Mouse (Mus musculus) limb, embryonic 14.5 days (tissue): Measurements from ENCODE around the gene Fam196b. TPM values are rescaled to one million over a fixed set of nuclear protein-coding genes. Genes with fewer than 3 reads are reported as not detected.

ENCODE experiments used
- ATAC-seq: fragments of 200-750 bp; cut with Nextera tagmentation; 2 replicates; pipeline ENCODE4 v1.8.0; 2017; ENCODE audit warnings: low read depth, moderate number of reproducible peaks, moderate TSS enrichment; ENCODE audit not compliant: low FRiP score
- DNase-seq: peaks from one replicate; pipeline ENCODE4 v3.0.0-alpha.2; 2015; ENCODE audit warnings: low spot score
- H3K27ac ChIP-seq: fragments of 300-500 bp; sonication (generic); replicated peaks from 2 replicates; pipeline ENCODE4 v1.5.1; 2014; ENCODE audit warnings: low read depth, mild to moderate bottlenecking, low read length, moderate library complexity, mixed read lengths
- H3K27me3 ChIP-seq: fragments of 300-500 bp; sonication (generic); 2 replicates; pipeline ENCODE4 v1.6.1; 2014; ENCODE audit warnings: low read length, mixed read lengths; ENCODE audit not compliant: control insufficient read depth, insufficient read depth
- H3K36me3 ChIP-seq: fragments of 300-500 bp; sonication (generic); 2 replicates; pipeline ENCODE4 v1.6.1; 2014; ENCODE audit warnings: mild to moderate bottlenecking, low read length, moderate library complexity, mixed read lengths; ENCODE audit not compliant: control insufficient read depth, insufficient read depth
- H3K4me1 ChIP-seq: fragments of 300-500 bp; sonication (generic); 2 replicates; pipeline ENCODE4 v1.6.1; 2014; ENCODE audit warnings: antibody characterized with exemption, low read length, mixed read lengths; ENCODE audit not compliant: control insufficient read depth, insufficient read depth
- H3K4me2 ChIP-seq: fragments of 300-500 bp; sonication (generic); replicated peaks from 2 replicates; pipeline ENCODE4 v1.6.1; 2014; ENCODE audit warnings: low read depth, mild to moderate bottlenecking, low read length, moderate library complexity; ENCODE audit not compliant: severe bottlenecking
- H3K4me3 ChIP-seq: fragments of 300-500 bp; sonication (generic); replicated peaks from 2 replicates; pipeline ENCODE4 v1.5.1; 2014; ENCODE audit warnings: low read length
- H3K9ac ChIP-seq: fragments of 300-500 bp; sonication (generic); 2 replicates; pipeline ENCODE4 v1.6.1; 2014; ENCODE audit warnings: mild to moderate bottlenecking, low read depth, low read length, moderate library complexity; ENCODE audit not compliant: severe bottlenecking
- H3K9me3 ChIP-seq: fragments of 300-500 bp; sonication (generic); 2 replicates; pipeline ENCODE4 v1.6.1; 2016; ENCODE audit warnings: low read length; ENCODE audit not compliant: control insufficient read depth
- POLR2A ChIP-seq: fragments of 200-500 bp; IDR thresholded peaks from 2 replicates; pipeline ENCODE4 v1.8.0; 2012; ENCODE audit warnings: inconsistent platforms, mild to moderate bottlenecking, moderate library complexity, borderline replicate concordance; ENCODE audit not compliant: insufficient read depth, insufficient read length; ENCODE audit errors: extremely low read depth
- WGBS: fragments of 180-500 bp; shearing (Covaris S2); extraction: QIAGEN DNeasy Blood & Tissue Kit; methylation state at CpG from one replicate; pipeline ENCODE4 v1.1.7; 2014; 5-methylcytosine and 5-hydroxymethylcytosine counted together
- polyA plus RNA-seq, 2 experiments: library from polyadenylated mRNA; depleted of rRNA in 1 of 2; stranded (reverse) in 1 of 2; unstranded in 1 of 2; fragments of >200 nt; fragmentation: Nextera tagmentation in 1 of 2; extraction: Ambion mirVana in 1 of 2; gene quantifications; 2 replicates each; pipeline versions ENCODE4 v1.2.1 to v1.2.3; 2012 to 2014

The Fam196b gene
- polyA plus RNA-seq, 2 experiments = 1.1 to 2.2 TPM

GRCm38 (mm10) chr11:34284124-34284808 is 30.4 kb upstream of the Fam196b start:
- ATAC-seq (no peak), DNase-seq (no peak)
- Histone ChIP-seq H3K4me3 (no peak overlapping the region), H3K36me3 (no peaks in the 10 kb centered on the region), H3K27ac (no peak overlapping the region), H3K9me3 (no peaks in the 10 kb centered on the region), H3K27me3 (no peaks in the 10 kb centered on the region), H3K9ac (no peak overlapping the region), H3K4me2 (no peak overlapping the region), H3K4me1 (no peaks in the 10 kb centered on the region)
- 39% methylated on average over 13 of the region's 13 CpGs for WGBS
- TF ChIP-seq POLR2A = no peak

- WGBS = 45% methylated on average over 4 of the region's 4 CpGs
- DNase-seq = no peak
- no peak for ATAC-seq
- H3K27me3 ChIP-seq = no peaks in the 10 kb centered on the region
- no peak overlapping the region for H3K9ac ChIP-seq
- H3K27ac ChIP-seq = no peak overlapping the region
- no peaks in the 10 kb centered on the region for H3K36me3 ChIP-seq
- H3K4me2 ChIP-seq = no peak overlapping the region
- TF ChIP-seq POLR2A = no peak
- no peaks in the 10 kb centered on the region; the same call in 1 of the 2 replicates for H3K9me3 ChIP-seq
- no peaks in the 10 kb centered on the region for H3K4me1 ChIP-seq
- H3K4me3 ChIP-seq = no peak overlapping the region
Measured at GRCm38 (mm10) chr11:34290265-34290664, 24.4 kb upstream of the Fam196b start.

GRCm38 (mm10) chr11:34290708-34291107 is 23.9 kb upstream of the Fam196b start:
- 46% methylated on average over 2 of the region's 2 CpGs for WGBS
- Histone ChIP-seq H3K9me3 (no peaks in the 10 kb centered on the region; the same call in 1 of the 2 replicates), H3K27me3 (no peaks in the 10 kb centered on the region), H3K9ac (no peak overlapping the region), H3K27ac (no peak overlapping the region), H3K4me3 (no peak overlapping the region), H3K4me1 (no peaks in the 10 kb centered on the region), H3K36me3 (no peaks in the 10 kb centered on the region), H3K4me2 (no peak overlapping the region)
- ATAC-seq = no peak
- TF ChIP-seq POLR2A = no peak
- DNase-seq = no peak

DNA sequence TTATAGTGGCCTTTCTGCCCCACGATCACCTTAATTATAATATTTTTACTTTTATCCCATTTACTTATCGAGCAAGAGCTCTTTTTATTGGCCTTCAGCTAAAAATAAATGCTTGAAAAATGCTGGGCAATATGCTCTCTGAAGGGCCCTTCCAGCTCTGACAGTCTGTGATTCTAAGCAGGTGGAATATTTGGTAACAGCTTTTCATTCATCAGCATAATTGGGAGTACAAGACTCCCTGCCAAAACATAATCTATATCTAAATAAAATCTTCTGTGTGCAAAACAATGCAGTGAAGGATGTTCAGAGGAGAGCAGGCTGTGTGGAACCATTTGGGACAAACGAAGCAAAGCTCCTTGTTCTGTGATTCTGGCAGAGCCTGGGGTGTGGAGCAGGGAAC is 23.3 kb upstream of the Fam196b start:
- Histone ChIP-seq H3K4me3 (no peak overlapping the region), H3K4me1 (no peaks in the 10 kb centered on the region), H3K4me2 (no peak overlapping the region), H3K27ac (no peak overlapping the region), H3K27me3 (no peaks in the 10 kb centered on the region), H3K9ac (no peak overlapping the region), H3K9me3 (no peaks in the 10 kb centered on the region; the same call in 1 of the 2 replicates), H3K36me3 (no peaks in the 10 kb centered on the region)
- TF ChIP-seq POLR2A = no peak
- ATAC-seq = no peak
- 63% methylated on average over 3 of the region's 3 CpGs for whole genome bisulfite sequencing
- no peak for DNase-seq

DNA sequence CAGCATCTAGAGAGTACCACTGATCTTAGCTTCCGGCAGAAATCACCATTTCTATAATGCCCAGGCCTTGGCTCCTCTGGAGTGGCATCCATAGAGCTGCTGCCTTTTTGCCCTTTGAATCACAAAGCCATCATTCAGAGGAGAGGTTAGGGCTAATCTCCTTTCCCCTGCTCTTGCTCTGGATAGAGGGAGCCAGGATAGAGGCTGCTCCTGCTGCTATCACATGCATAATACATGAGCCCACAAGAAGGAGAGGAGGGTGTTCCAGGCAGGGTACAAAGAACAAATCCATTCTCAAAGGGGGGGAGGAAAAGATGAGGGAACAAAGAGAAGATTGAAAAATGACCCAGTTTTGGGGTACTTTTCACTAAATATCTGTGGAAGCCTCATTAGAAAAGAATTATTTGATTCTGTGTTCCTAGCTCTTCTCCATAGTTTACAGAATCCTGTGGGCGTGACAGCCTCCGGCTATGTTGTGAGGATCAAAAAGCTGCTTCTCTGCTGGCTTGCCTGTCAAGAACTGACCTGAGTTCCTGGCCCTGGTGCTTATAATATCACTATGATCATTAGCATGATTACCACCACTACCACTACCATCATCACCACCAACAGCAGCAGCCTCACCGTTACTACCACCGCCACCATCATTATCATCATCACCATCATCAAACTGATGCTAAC is 16.8 kb upstream of the Fam196b start:
- H3K9ac ChIP-seq = no peak overlapping the region
- no peak overlapping the region for H3K27ac ChIP-seq
- no peak overlapping the region for H3K4me3 ChIP-seq
- no peaks in the 10 kb centered on the region for H3K27me3 ChIP-seq
- ATAC-seq (no peak), DNase-seq (no peak)
- 80% methylated on average over 5 of the region's 5 CpGs for WGBS
- no peaks in the 10 kb centered on the region for H3K9me3 ChIP-seq
- TF ChIP-seq POLR2A = no peak
- H3K36me3 ChIP-seq = no peaks in the 10 kb centered on the region
- H3K4me2 ChIP-seq = no peak overlapping the region
- H3K4me1 ChIP-seq = no peaks in the 10 kb centered on the region
